Mouse (Mus musculus): ENCODE data around the gene Nrap.
"Not testable (repeated sequence)": the region's sequence is repeated elsewhere in the genome, so short reads cannot be mapped to it uniquely, and the experiment has no call there.

Nrap gene

DNA sequence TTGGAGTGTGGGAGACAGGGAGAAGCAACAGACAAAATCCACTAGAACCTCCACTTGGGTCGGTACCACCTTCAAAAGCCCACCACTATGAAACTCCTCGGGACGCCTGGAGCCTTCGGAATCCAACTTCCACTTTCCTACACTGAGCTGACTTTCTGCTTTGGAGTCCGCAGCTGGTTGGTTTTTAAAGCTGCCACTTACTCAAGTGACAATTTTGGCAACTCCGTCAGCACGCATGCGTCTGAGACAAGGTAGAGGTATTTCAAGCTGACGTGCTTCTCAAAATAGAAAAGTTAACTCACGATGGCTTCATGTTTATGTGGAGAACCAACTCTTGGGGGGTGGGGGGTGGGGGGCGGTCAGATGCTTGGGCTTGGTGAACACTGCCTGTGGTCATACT, at the start of gene Nrap:
Gene Nrap, minus strand, starts transcription at position 159 of the 400 bp plus-strand sequence.
- no peak for DNase-seq (ENCODE audit: low read depth, low spot score)

DNA sequence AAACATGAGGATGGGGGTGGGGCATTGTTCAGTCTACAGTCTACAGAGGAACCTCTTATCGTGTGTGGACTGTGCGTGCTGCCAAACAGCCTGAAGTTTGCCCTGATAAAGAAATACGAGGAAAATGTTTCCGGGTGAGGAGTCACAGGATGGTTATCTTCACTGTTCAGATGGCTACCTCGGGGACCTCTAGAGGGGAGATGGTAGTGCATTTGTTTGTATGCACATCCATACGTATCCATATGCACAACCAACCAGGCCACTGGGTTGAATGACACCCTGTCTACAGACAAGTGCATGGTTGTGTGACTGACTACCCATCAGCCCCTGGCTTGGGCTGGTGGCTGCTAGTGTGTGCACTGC, 49.2 kb upstream of the Nrap start:
- no peak for DNase-seq (ENCODE audit: low read depth, low spot score)

- no peak for DNase-seq (ENCODE audit: low read depth, low spot score)
Measured at GRCm38 (mm10) chr19:56438357-56439071, 48.7 kb upstream of the Nrap start.

DNA sequence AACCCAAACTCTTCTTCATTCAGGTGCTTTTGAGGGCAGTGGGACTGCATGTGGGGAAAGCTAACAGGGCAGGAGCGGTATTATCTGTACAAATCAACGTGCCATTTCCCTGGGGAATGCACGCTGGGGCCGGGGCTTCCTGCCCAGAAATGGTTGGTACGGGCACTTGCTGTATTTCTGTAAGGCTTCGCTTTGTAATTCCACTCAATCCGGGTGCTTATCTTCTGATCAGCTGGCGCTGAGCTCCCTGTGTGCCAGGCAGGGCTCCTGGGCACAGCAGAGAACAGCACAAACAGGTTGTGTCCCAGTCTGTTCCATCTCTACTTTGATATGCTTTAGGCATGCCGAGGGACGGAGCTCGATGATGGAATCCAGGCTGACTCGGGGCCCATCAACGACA, 46.5 kb upstream of the Nrap start:
- no peak for DNase-seq (ENCODE audit: low read depth, low spot score)

DNA sequence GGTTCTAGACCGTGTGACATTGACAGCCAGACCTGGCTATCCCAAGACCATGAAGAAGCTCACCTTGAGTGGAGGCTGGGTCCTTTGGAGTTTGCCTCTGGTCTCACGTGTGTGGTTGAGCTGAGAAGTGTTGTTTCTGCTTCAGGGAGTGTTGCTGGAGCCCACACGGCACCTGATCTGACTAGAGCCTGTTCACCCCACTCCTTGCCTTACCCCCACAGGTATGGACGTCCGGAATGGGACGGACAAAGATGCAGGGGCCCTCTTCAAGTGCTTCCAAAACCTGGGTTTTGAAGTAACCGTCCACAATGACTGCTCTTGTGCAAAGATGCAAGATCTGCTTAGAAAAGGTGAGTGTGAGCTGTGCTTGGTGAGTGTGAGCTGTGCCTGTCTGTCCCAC, 43.7 kb upstream of the Nrap start:
- no peak for DNase-seq (ENCODE audit: low read depth, low spot score)

DNA sequence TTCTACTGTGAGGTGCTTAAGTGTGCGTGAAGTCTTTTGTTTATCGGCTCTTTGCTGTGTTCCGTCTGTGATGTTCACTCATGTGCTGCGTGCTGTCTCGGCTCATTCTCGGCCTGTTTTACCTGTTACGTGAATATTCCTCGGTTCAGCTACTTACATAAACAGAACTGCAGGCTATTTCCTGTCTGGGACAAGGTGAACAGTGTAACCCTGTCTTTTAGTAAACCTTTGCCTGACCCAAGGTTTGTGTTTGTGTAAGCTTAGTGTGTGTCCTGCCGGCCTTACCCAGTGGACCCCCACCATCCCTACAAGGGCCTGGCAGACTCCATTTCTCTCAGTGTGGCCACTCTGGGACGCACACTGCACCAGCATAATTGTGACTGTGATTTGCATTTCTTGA, 42.9 kb upstream of the Nrap start:
- no peak for DNase-seq (ENCODE audit: low read depth, low spot score)

DNA sequence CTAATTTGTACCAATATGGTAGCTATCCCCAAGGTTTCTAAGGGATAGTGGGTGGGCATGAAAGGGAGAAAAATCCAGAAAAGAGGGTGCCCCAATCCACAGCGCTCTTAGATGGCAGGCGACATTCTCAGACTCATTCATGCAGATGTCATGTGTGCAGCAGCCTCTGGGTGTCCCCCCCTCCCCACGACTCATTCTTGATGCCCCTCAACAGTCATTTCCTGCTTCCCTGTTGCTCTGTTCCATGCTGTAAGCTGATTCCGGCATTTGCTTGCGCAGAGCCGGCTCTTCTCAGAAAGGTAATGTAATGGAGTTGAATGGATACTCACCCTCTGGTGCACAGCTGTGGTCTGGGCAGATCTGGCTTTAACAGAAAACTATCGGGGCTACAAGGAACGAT, 40.5 kb upstream of the Nrap start:
- DNase-seq (ENCODE audit: low read depth, low spot score) = peak; percentile 28

- DNase-seq (ENCODE audit: low read depth, low spot score) = no peak
Measured at GRCm38 (mm10) chr19:56425492-56425891, 35.7 kb upstream of the Nrap start.

GRCm38 (mm10) chr19:56424606-56425395, 35.0 kb upstream of the Nrap start:
- DNase-seq (ENCODE audit: low read depth, low spot score) = no peak

GRCm38 (mm10) chr19:56423370-56423769, 33.5 kb upstream of the Nrap start:
- DNase-seq (ENCODE audit: low read depth, low spot score) = no peak

DNA sequence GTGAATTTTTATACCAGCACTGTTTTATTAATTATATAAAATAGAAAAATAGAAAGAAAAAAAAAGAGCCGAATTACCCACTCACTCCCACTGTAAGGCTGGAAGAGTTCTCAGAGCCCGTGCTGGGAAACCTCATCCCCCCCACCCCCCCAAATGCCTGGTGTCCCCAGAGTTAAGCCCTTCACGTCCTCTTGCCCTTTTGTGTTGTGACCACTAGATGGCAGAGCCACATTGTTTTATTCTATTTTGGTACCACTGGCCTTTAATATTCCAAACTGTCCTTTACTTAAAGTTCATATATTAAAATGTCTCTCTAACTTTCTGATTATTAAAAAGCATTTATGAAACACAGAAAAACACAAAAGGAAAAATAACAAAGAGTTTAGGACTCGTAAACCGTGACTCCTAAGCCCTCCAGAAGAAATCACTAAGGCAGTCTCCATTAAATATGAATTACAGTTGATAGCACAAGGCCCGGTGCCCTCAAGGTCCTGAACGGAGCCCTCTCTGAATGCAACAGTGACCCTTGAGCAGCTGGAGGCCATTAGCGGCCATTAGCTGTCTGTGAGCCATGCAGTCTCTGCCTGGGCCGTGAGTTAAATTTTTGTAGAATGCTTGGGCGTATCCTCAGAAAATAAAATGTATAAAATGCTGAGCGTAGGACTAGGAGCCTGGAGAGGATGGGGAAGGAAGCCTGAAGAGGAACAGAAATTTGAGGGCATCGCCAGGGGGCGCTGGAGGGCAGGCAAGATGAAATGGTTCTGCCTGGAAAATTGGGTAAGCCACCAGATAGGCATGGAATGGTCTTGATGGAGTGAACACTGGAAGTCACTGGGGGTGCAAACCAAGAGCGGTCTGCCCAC, 32.9 kb upstream of the Nrap start:
- peak; percentile 84 for DNase-seq (ENCODE audit: low read depth, low spot score)

DNA sequence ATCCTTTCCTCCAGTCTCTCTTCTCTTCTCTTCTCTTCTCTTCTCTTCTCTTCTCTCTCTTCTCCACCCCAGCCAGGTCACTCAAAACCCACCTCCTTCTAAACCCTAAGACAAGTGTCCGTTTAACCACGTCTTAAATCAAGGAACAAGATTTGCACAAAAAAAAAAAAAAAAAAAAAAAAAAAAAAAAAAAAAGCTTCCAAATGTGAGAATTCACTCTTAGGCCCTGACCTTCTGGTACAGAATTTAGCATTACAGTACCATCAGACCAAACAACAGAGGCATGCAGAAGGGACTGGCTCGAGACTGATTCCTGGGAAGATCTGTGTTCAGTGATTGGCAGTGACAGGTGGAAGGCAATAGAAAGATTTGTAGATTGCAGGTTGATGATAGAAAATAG, 30.5 kb upstream of the Nrap start:
- no peak for DNase-seq (ENCODE audit: low read depth, low spot score)

DNA sequence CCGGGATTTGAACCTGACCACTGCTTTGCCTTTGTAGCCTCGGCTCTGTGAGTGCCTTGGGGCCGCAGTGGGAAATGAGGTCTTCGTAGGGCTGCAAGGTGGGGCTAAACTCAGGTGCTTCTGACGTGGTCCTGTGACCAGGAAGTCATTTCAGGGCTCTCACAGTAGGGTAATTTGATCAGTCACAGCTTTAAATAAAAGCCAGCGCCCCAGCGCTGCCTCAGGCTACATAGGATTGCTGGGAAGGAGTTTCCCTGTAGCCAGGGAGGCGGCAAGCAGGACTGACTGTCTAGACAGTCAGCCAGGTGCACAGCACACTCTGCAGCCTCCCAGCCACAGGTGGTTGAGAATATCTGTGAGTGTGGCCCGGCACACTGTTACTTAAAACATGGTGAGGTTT, 29.6 kb upstream of the Nrap start:
- DNase-seq (ENCODE audit: low read depth, low spot score) = no peak

- no peak for DNase-seq (ENCODE audit: low read depth, low spot score)
Measured at GRCm38 (mm10) chr19:56418404-56418803, 28.6 kb upstream of the Nrap start.

GRCm38 (mm10) chr19:56409884-56410283, 20.0 kb upstream of the Nrap start:
- not testable (repeated sequence) for DNase-seq (ENCODE audit: low read depth, low spot score)

GRCm38 (mm10) chr19:56406581-56406980, 16.7 kb upstream of the Nrap start:
- DNase-seq (ENCODE audit: low read depth, low spot score) = no peak

DNA sequence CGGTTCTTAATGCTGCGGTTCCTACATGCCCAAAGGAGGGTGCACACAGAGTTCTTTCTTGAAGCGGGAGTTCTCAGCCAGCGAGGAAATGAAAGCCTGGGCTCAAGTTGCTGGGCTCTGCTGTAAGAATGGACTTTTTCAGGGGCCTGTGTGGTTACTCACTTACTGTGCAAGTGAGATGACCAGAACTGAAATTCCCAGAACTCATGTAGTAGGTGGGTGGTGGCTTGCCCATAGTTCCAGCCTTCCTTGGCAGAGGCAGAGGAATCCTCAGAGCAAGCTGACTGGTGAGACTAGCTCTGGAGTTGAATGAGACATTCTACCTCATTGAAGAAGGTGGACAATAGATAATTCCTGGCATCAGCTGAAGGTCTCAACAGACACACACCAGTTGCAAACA, 16.0 kb upstream of the Nrap start:
- DNase-seq (ENCODE audit: low read depth, low spot score) = no peak

DNA sequence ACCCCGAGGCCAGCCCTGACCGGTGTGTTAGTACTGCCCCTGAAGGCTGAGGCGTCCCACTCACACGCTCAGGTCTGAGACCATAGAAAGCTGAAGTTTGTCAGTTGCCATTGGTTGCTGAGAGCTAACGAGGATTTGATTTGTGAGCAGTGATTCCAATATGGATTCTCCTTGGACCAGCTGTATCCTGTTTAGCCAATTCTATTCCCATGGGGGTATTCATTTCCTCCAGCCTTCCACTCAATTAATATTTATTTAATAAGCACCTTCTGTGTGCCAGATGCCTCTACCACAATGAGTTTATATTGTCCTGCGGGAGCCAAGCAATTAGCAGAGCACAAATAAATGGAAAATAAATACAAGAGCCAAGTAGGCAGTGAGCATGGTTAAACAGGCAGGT, 12.0 kb upstream of the Nrap start:
- peak; percentile 28 for DNase-seq (ENCODE audit: low read depth, low spot score)

DNA sequence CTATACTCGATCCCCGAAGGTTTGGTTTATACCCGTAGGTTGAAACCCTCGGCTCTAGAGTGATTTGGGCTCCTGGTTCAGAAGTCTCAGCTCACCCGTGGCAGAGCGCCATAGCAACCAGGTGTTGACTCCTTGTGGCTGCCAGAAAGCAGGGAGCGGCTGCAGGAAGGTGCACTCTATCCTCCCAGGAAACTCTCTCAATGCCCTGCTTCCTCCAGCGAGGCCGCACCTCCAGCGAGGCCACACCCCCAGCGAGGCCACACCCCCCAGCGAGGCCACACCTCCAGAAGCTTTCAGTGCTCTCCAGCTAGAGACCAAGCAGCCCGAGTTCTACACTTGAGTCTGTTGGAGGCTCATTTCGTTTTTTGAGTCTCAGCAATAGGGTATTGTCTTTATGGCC, 10.4 kb upstream of the Nrap start:
- no peak for DNase-seq (ENCODE audit: low read depth, low spot score)

GRCm38 (mm10) chr19:56398528-56398795, 8.6 kb upstream of the Nrap start:
- no peak for DNase-seq (ENCODE audit: low read depth, low spot score)

- DNase-seq (ENCODE audit: low read depth, low spot score) = no peak
Measured at GRCm38 (mm10) chr19:56397663-56398527, 8.1 kb upstream of the Nrap start.
